Comparison of ENCODE assay signal across 30 mouse cellular contexts in the genomic region with DNA sequence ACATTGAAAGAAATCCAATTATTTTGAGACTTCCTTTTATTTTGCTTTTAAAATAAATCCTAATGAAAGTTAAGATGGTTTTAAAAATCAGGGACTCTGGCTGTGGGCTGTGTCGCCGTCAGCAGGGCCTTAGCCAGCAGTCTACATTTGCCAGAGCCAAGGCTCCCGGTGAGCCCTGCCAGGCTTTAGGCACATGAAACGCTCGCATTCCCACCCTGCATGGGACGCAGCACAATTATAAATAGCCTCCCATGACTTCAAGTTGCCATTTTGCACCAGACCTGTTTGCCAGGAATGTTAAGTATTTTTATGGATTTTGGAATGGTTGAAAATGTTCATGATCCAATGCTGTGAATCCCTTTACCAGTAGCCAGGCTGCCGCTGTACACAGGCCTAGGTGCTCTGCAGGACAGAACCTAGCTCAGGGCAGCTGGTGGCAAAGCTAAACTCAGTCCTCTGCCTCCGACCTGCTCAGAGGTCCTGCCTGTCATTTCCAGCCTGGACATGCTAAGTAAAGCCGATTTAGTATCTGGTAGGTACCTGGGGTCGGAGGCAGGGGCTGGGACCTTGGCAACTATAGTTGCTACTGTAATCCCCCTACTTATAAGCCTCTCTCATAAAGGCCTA. TPM values are rescaled to one million over a fixed set of nuclear protein-coding genes. Genes with fewer than 3 reads are reported as not detected.
DNase-seq lines count a peak whose midpoint lies in the region.
"Had no signal": no experiment of that assay in that cellular context is flagged by ENCODE, and none has a peak within 500 bp of the region (broad histone marks: within the 10 kb centered on the region; RNA-seq: fewer than 3 reads in every experiment).

No protein-coding gene starts in this region.

- H3K4me1 ChIP-seq in embryonic facial prominence, embryonic 10.5 days: no peaks in the 10 kb centered on the region
- H3K4me1 ChIP-seq: limb, embryonic 10.5 days; midbrain, embryonic 15.5 days had no signal

- H3K4me3 ChIP-seq in embryonic facial prominence, embryonic 10.5 days: no peak overlapping the region
- H3K4me3 ChIP-seq: limb, embryonic 10.5 days; midbrain, embryonic 15.5 days; myocyte had no signal

- no peaks in the 10 kb centered on the region for H3K36me3 ChIP-seq in embryonic facial prominence, embryonic 10.5 days (replicated peaks)
- H3K36me3 ChIP-seq: limb, embryonic 10.5 days; midbrain, embryonic 15.5 days had no signal

- H3K9me3 ChIP-seq in embryonic facial prominence, embryonic 10.5 days: no peaks in the 10 kb centered on the region
- H3K9me3 ChIP-seq: limb, embryonic 10.5 days; midbrain, embryonic 15.5 days had no signal

- peak; percentile 35 for DNase-seq in cerebellum, adult 11-12 months
- DNase-seq in cerebellum, postnatal 36 days: no peak
- DNase-seq in heart, adult 18-20 months: peak; percentile 48 to 61
- no peak for DNase-seq in heart, postnatal 36 days
- peak; percentile 41 for DNase-seq in right cerebral cortex, postnatal 25 days
- DNase-seq in right cerebral cortex, adult 2 months (ENCODE audit: low spot score in 2 of 2): no peak
- peak; percentile 87 for DNase-seq in skeletal muscle tissue, adult 2 months (ENCODE audit: low read depth, low spot score)
- no peak for DNase-seq in embryonic facial prominence, embryonic 10.5 days (ENCODE audit: low spot score)
- DNase-seq: adrenal gland, postnatal 25 days; cerebellum, adult 9-11 months; kidney, adult 11 months; kidney, postnatal 10 days; lung, adult 18-20 months; lung, postnatal 14 days had no signal

- H3K27ac ChIP-seq in embryonic facial prominence, embryonic 10.5 days (replicated peaks): no peak overlapping the region; the same call in 1 of the 2 replicates
- H3K27ac ChIP-seq: hindbrain, postnatal 0 days; limb, embryonic 10.5 days; midbrain, embryonic 15.5 days; stomach, postnatal 0 days had no signal

- intact Hi-C loops in heart, postnatal 36 days (cut with DNase I): no loop called here

- H3K27me3 ChIP-seq in embryonic facial prominence, embryonic 10.5 days (replicated peaks; ENCODE audit: low read depth, poor library complexity, severe bottlenecking): no peaks in the 10 kb centered on the region
- H3K27me3 ChIP-seq: midbrain, embryonic 15.5 days; Patski had no signal

- WGBS in embryonic facial prominence, embryonic 10.5 days: 88% methylated on average over 10 of the region's 10 CpGs

RNA-seq across cellular contexts. Expression of gene Cd5, which starts 5.2 kb away (rescaled TPM):
- total RNA-seq in heart, adult 18-20 months (2021): 1 to 10 TPM in 1 of 2 experiments, not detected in 1; 1.1 TPM
- under 1 TPM; 0.14 to 0.28 TPM for total RNA-seq in heart, postnatal 36 days (2021)
- polyA plus RNA-seq in embryonic facial prominence, embryonic 10.5 days (2016; fragmentation: Nextera tagmentation; extraction: Ambion mirVana): 0.15 and 0.19 TPM in 2 replicates
- total RNA-seq: ES-E14 had no signal
- polyA plus RNA-seq: myocyte, Patski had no signal

RNA-seq across cellular contexts. Expression of gene Vps37c, which starts 45.1 kb away (rescaled TPM):
- 10 to 100 TPM; 20.4 to 21.8 TPM for total RNA-seq in heart, adult 18-20 months (2021)
- 10 to 100 TPM; 19.2 to 21.0 TPM for total RNA-seq in heart, postnatal 36 days (2021)
- 37.6 and 40.8 TPM in 2 replicates for polyA plus RNA-seq in embryonic facial prominence, embryonic 10.5 days (2016; fragmentation: Nextera tagmentation; extraction: Ambion mirVana)

RNA-seq across cellular contexts. Expression of gene Pga5, which starts 55.7 kb away (rescaled TPM):
- total RNA-seq in heart, adult 18-20 months (2021): not detected
- not detected for total RNA-seq in heart, postnatal 36 days (2021)
- polyA plus RNA-seq in embryonic facial prominence, embryonic 10.5 days (2016; fragmentation: Nextera tagmentation; extraction: Ambion mirVana): not detected in 2 replicates
- total RNA-seq: adrenal gland, postnatal 25 days; hematopoietic stem cell, adult 5-6 weeks; hindbrain, postnatal 0 days; layer of hippocampus, adult 8-10 months; left cerebral cortex, adult 8-10 months; liver, adult 2 months; megakaryocyte, adult 5-6 weeks had no signal
- polyA plus RNA-seq: CD4-positive, CD25-positive, alpha-beta regulatory T cell, adult 4 months; embryonic facial prominence, embryonic 14.5 days; forebrain, embryonic 16.5 days; hindbrain, postnatal 0 days; limb, embryonic 10.5 days; liver, adult 2 months; midbrain, embryonic 15.5 days; neural tube, embryonic 14.5 days had no signal

Comparison
In these comparisons a context has a peak if more than half of its experiments do, and no peak if none do; other contexts are left out.
1. DNase-seq: peak in cerebellum, adult 11-12 months (single experiment), heart, adult 18-20 months (2 of 2), right cerebral cortex, postnatal 25 days (single experiment) and skeletal muscle tissue, adult 2 months (single experiment); none in cerebellum, postnatal 36 days (0 of 2), heart, postnatal 36 days (0 of 2), right cerebral cortex, adult 2 months (0 of 2) and embryonic facial prominence, embryonic 10.5 days (single experiment).